Mouse (Mus musculus) left cerebral cortex, postnatal 36 days (tissue): Measurements from ENCODE around the gene Fndc9. TPM values are rescaled to one million over a fixed set of nuclear protein-coding genes. Genes with fewer than 3 reads are reported as not detected.

Source experiments
- DNase-seq, 2 experiments: peaks; one replicate each; pipeline ENCODE4 v3.0.0; 2021 to 2022; ENCODE audit warnings: low spot score in 2 of 2, mixed read lengths in 1 of 2
- intact Hi-C: fragments of 180-260 bp; cut with DNase I; formaldehyde crosslinking; loops from one replicate; pipeline ENCODE4 v1.15.1; 2025
- total RNA-seq, 2 experiments: library from RNA; stranded (reverse); gene quantifications; 2 replicates each; pipeline ENCODE4 v1.2.3; 2021

The Fndc9 gene
- total RNA-seq, 2 experiments from 2014 or later: 3.3 to 4.5 TPM

- no peak for DNase-seq
- intact Hi-C loops: loop anchor here (2.0 to 5.0 kb wide), 2 partner anchors 32 to 161 kb away; no protein-coding TSS in a partner anchor
These were observed 34.6 kb downstream of the Fndc9 start for GRCm38 (mm10) chr11:46269893-46270292.

GRCm38 (mm10) chr11:46272058-46272681, 36.8 kb downstream of the Fndc9 start:
- no peak for DNase-seq
- intact Hi-C loops: no loop called here

GRCm38 (mm10) chr11:46273969-46274368, 38.6 kb downstream of the Fndc9 start:
- intact Hi-C loops: no loop called here
- no peak for DNase-seq

- intact Hi-C loops: loop anchor here (5.0 kb wide), 1 partner anchor 37 kb away; the partner anchor contains the start of gene Cyfip2
- DNase-seq: peak; percentile 59 to 75
These were observed 40.0 kb downstream of the Fndc9 start for GRCm38 (mm10) chr11:46275302-46275701.

- DNase-seq: no peak
- intact Hi-C loops: loop anchor here (5.0 kb wide), 1 partner anchor 36 kb away; the partner anchor contains the start of gene Cyfip2
These were observed 40.8 kb downstream of the Fndc9 start for GRCm38 (mm10) chr11:46276168-46276567.

- intact Hi-C loops: loop anchor here (5.0 kb wide), 1 partner anchor 36 kb away; the partner anchor contains the start of gene Cyfip2
- DNase-seq: no peak
These were observed 41.4 kb downstream of the Fndc9 start for GRCm38 (mm10) chr11:46276778-46277177.

- DNase-seq: no peak
- intact Hi-C loops: loop anchor here (5.0 kb wide), 1 partner anchor 34 kb away; the partner anchor contains the start of gene Cyfip2
These were observed 42.8 kb downstream of the Fndc9 start for GRCm38 (mm10) chr11:46278140-46278539.

- DNase-seq: no peak
- intact Hi-C loops: loop anchor here (5.0 kb wide), 1 partner anchor 34 kb away; the partner anchor contains the start of gene Cyfip2
These were observed 43.4 kb downstream of the Fndc9 start for GRCm38 (mm10) chr11:46278709-46279108.

GRCm38 (mm10) chr11:46282612-46283011, 47.3 kb downstream of the Fndc9 start:
- intact Hi-C loops: no loop called here
- DNase-seq: no peak

GRCm38 (mm10) chr11:46283800-46284199, 48.5 kb downstream of the Fndc9 start:
- peak in 1 of 2 experiments; percentile 50 for DNase-seq
- intact Hi-C loops: no loop called here

- intact Hi-C loops: no loop called here
- DNase-seq: no peak
These were observed 51.5 kb downstream of the Fndc9 start for GRCm38 (mm10) chr11:46286803-46287202.

- no peak for DNase-seq
- intact Hi-C loops: no loop called here
These were observed 52.8 kb downstream of the Fndc9 start for GRCm38 (mm10) chr11:46288091-46288490.

- no peak for DNase-seq
- intact Hi-C loops: no loop called here
These were observed 53.7 kb downstream of the Fndc9 start for GRCm38 (mm10) chr11:46289022-46289421.

Other genes starting within 250 kb of the Fndc9 start
- gene Gm12166, start 183.2 kb upstream of the Fndc9 start, total RNA-seq: 1 to 10 TPM; 2.6 to 6.4 TPM
- 10 to 100 TPM; 16.8 to 20.9 TPM for gene Adam19, start 179.5 kb upstream of the Fndc9 start, total RNA-seq
- gene Nipal4, start 69.0 kb upstream of the Fndc9 start, total RNA-seq: 1 to 10 TPM; 1.9 to 2.5 TPM
- gene Cyfip2, start 77.3 kb downstream of the Fndc9 start, total RNA-seq: 100 to 1,000 TPM; 562 to 605 TPM
- gene Itk, start 154.0 kb downstream of the Fndc9 start, total RNA-seq: under 1 TPM; 0.25 to 0.52 TPM
- gene Fam71b, start 161.0 kb downstream of the Fndc9 start, total RNA-seq: not detected
- 10 to 100 TPM; 26.4 to 28.8 TPM for gene Med7, start 201.4 kb downstream of the Fndc9 start, total RNA-seq
- 1 to 10 TPM; 2.5 to 2.6 TPM for gene Havcr2, start 219.4 kb downstream of the Fndc9 start, total RNA-seq